Mouse (Mus musculus): ENCODE results near the gene Oaz3.

DNA sequence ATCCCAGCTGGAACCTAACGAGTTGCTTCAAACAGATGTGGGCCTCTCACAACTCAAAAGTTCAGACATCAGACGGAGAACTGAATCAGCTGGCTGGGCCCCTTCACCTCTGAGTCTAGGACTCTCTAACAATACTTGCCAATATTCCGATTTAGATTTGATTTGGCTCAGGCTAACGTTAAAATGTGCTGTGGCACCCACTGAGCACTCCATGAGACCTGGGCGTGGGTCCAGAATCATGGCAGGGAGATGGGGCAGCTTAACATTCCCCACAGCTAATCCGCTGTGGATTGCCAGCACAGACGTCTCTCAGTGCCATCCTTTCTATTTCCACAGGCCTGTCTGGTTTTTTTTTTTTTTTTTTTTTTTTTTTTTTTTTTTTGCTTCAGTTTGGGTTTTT lies 42.2 kb upstream of the Oaz3 start:
- TF ChIP-seq CTCF (IDR thresholded peaks at IDR 0.05; ENCODE audit: low read depth) (no peak), EP300 (optimal IDR thresholded peaks at IDR 0.05) (no peak)

All from stomach, postnatal 0 days (tissue).